Mouse (Mus musculus): ENCODE data around the gene Decr2.
"Not testable (repeated sequence)": the region's sequence is repeated elsewhere in the genome, so short reads cannot be mapped to it uniquely, and the experiment has no call there.

The Decr2 gene

DNA sequence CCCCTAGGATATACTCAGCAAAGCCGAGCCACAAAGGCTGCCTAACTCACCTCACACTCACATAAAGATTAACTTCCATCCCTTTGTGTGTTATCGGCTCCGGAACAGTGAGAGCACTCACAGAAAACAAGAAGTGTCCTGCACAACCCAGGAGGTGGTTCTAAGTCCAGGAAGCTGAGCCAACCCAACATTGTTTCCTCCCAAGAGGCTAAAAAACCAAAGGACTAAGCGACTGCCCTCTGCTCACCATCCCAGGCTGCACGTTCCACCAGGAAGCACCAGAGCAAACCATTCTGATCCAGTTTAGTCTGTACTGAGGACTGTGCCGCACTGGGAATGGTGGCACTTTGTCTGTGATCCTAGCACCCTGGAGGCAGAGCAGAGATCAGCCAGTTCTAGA lies 25.2 kb downstream of the Decr2 start:
- no peak for ATAC-seq (ENCODE audit: low TSS enrichment)

DNA sequence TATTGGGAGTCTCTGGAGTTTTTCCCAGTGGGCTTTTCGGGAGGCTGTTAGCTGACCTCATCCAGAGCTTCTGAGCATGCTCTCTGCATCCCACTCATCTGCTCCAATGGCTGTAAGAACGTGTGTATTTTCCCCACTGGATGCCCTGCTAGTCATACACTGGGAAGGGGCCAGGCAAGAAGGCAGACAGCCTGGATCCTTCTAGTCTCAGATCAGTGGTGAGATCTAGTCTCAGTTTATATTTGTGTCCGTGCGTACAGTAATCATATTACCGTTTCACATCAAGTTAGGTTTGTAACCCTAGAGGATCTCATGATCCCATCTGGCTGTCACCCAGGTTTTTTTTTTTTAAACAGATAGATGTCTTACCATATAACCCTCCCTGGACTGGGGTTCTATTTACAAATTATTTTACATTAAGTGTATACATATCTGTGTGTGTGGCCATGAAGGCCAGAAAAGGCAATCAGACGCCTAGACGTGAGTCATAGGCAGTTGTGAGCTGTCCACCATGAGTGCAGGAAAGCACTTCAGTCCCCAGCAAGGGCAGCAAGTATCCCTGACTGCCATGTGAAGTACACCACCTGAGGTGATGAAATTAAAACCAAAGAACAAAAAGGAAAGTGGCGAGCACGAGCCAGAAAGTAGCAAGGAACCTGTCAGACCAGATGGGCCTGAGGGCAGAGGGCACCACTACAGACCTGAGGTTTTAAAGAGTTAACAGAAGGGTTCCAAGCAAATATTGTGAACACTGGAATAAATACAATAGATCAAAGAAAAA lies 32.2 kb downstream of the Decr2 start:
- no peak for ATAC-seq (ENCODE audit: low TSS enrichment)

DNA sequence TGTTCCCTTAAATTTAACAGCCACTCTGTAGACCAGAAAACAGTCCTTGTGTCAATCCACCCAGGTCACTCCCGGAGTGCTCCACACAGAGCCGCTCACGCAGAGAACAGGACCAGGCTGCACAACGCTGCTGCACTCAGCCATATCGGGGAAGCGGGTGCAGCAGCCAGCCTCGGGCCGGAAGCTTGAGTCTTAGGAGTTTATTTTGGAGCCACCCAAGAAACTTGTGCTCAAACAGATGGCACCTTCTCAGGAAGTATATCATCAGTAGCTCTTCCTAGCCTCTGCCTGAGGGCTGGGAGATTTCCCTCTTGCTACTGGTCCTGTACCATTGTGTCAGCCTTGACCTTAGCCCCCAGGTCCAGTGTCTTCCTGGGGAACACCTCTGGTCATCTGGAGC lies 32.9 kb downstream of the Decr2 start:
- peak; percentile 89 for ATAC-seq (ENCODE audit: low TSS enrichment)

DNA sequence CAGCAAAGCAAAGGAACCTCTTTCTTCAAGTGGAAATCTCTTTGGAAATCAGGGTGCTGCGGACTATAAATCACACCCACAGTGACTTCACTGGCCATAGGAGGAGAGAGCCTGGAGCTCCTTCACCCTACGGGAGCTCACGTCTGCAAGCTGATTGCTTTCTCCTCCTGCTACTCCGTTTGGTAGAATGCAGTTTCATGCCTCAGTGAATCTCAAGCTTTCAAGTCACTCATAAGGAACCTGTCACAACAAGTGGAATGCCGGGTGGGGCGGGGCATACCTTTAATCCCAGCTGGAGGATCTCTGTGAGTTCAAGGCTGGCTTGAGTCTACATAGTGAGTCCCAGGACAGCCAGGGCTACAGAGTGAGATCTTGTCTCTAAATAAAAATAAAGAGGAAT lies 35.0 kb downstream of the Decr2 start:
- ATAC-seq (ENCODE audit: low TSS enrichment): no peak

DNA sequence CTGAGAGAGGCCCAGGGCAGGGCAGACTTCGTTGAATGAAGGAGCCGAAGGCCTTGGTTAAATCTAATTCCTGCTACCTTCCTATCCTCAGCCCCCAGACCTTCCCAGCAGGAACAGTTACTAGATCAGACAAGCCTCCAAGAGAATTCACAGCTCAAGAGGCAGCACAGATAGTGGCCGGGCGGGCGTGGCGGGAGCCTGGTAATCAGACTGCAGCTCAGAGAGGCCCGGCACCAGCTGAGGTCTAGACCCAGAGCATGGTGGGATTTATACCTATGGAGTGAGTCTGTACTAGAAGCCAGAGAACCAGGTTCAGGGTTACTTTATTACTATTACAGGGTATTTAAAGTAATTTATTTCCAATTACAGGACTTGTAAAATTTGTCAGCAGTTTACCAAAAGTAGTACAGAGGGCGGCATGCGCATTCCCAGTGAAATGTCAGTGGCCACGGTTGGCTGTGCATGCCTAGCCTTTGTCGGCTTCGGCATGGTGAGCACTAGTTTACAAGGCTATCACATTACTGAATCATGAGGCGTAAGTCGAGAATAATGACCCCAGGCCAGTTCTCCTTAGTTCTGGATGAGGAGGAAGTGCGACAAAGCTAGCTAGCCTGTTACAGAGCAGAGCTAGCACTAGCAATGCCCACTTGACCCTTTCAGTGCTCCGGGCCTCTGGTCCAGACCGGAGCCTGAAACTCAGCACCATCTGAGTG lies 35.8 kb downstream of the Decr2 start:
- ATAC-seq (ENCODE audit: low TSS enrichment): no peak

DNA sequence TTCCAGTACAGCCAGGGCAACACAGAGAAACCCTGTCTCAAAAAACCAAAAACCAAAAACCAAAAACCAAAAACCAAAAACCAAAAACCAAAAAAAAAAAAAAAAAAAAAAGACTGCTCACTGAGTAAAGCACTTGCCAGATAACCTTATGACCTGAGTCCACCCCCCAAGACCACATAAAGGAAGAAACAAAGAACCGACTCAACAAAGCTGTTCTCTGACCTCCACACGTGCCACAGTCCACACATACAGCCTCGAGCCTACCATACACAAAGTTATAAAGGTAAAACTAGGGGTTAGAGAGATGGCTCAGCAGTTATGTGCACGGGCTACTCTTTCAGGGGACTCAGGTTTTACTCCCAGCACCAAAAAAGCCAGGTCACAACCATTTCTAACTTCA lies 37.4 kb downstream of the Decr2 start:
- no peak for ATAC-seq (ENCODE audit: low TSS enrichment)

DNA sequence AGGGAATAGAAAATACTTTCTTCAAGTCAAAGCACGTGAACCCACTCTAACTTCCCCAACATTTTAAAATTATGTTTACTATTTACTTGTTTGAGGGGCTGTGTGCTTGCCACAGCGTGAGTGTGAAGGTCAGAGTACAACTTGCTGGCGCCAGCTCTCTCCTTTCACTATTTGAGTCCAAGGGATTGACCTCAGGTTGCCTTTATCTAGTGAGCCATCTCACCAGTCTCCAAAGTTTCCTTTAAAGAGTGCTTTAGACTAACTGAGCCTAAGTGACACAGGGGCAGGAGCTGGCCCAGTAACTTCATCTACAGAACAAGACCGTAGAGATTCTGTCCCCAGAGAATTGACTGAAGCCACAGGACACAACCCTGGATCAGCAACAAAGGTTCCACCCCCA lies 38.1 kb downstream of the Decr2 start:
- ATAC-seq (ENCODE audit: low TSS enrichment): no peak

DNA sequence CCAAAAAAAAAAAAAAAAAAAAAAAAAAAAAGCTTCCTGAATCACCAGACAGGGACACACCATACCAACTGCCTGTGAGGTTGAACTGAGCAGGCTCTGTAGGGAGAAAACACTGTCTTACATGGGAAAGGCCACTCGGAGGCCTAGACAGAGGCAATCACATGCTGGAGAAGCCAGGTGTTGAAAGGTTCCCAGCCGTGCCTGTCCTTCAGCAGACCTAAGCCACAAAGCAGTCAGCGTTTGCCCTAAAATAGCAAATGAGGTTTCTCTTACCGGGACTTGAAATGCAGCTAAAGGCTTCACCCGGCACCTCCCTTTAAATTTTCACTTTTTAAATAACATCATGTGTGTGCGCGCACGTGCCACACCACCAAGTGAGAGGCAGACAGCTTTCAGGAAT lies 42.0 kb downstream of the Decr2 start:
- no peak for ATAC-seq (ENCODE audit: low TSS enrichment)

DNA sequence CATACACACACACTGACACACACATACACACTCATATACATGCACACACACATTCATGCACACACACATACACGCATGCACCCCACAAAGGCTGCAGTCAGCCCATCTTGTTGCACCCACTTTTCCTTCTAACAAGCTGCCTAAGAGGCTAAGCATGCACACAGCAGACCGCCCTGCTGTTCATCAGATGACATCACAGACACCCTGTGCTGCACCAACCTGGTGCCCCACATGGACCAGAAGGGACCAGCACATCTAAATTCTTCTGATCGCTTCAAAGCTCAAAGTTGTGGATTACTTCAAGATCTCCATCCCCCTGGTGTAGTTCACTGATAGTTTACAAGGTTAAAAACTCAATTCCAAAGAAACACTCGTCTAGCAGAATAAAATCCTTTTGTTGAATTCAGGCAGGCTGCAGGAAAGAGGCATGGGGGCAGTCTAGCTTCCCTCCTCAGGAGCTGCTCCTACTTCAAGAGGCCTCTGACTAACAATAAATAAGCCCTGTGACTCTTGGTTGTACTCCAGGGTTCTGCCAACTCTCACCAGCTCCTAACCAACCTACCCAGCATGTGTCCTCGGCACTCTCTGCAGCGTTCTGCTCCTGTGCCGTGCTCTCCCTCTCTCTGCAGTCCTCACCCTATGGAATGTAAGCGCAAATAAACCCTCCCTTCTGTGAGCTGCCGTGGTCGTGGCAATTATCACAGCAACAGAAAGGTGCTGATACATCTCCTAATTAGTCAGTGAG lies 43.7 kb downstream of the Decr2 start:
- ATAC-seq (ENCODE audit: low TSS enrichment): peak; percentile 54; the same call in 1 of the 2 replicates

DNA sequence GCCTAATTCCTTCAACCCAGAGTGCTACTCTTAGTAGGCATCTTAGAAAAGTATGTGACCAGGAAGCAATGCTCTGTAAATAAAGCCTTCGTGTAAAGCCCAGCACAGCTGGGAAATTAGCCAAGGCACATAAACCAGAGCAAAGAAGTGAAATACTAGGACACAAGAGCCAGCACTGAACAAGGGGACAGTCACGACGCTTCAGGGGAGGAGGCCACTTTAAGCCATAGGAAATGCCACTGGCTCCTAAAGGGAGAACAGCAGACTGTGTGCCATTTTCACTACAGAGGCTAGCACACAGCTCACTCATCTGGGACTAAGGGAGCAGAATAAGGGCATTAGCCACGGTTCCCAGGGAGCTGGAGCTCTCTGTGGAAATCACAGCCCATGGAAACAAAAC lies 44.9 kb downstream of the Decr2 start:
- ATAC-seq (ENCODE audit: low TSS enrichment): no peak

DNA sequence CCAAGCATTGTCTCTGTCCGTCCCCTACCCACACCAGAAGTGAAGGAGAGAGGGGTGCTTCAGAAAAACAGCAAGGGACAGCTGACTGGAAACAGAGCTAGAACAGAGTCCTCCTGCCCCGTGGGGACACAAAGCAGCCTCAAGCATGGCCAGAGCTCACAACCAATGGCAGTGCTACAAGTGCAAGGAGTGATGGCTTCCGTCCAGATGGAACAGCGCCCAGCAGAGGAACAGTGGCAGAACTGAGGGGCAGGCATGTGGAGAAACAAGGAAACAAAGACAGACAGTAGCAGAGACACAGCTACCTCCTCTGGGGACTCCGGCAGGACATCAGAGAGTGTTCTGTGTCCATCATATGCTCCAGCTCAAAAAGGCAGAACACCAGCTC lies 46.9 kb downstream of the Decr2 start:
- peak; percentile 31 for ATAC-seq (ENCODE audit: low TSS enrichment)

DNA sequence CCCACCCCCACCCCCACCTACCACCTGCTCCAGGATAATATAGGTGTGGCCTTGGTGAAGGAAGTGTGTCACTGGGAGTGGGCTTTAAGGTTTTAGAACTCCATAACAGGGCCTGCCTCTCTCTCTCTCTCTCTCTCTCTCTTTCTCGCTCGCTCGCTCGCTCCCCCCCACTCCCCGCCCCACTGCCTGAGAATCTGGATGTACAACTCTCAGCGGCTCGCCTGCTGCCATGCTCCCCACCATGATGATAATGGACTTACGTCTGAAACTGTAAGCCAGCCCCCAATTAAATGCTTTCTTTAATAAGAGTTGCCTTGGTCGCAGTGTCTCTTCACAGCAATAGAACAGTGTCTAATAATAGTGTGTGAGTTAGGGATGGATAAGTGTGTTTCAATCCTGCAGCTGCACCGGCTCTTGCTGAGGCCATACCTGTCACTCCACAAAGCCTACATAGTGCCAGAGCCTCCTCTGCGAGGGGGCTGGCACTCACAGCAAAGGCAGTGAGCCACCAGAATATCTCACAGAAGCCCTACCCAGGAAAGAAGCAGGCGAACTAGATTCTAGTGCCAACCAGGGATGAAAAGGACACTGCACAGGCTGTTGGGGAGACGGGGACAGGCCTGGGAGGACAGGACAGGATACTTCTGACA lies 47.4 kb downstream of the Decr2 start:
- peak; percentile 72 for ATAC-seq (ENCODE audit: low TSS enrichment)

DNA sequence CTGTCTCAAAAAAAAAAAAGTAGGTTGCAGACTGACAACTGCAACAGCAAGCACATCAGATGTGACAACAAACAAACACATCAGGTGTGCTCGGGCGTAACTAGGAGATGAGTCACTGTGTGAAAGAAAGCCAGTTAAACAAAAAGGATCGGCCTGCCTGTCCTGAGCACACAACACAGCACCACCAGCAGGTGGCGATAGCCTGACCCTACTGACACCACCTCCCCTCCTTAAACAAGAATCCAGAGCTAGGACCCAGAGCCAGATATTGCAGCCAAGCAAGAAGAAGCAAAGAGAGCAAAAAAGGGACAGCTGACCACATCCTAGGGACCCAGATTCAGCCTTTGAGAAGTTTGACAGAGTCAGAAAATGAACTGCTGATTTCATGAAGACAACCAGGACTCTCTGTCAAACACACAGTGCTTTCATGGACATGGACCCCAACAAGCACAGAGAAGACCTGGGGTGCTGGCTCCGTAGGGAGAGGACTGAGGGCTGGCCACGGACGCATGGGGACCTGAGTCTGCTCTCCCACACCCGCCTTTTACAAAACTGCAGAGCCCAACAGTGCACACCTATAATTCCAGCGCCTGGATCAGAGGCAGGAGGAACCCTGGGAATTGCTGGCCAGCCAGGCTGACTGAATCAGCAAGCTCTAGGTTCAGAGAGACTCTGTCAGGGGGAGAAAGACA lies 48.9 kb downstream of the Decr2 start:
- peak; percentile 29; the same call in 1 of the 2 replicates for ATAC-seq (ENCODE audit: low TSS enrichment)

DNA sequence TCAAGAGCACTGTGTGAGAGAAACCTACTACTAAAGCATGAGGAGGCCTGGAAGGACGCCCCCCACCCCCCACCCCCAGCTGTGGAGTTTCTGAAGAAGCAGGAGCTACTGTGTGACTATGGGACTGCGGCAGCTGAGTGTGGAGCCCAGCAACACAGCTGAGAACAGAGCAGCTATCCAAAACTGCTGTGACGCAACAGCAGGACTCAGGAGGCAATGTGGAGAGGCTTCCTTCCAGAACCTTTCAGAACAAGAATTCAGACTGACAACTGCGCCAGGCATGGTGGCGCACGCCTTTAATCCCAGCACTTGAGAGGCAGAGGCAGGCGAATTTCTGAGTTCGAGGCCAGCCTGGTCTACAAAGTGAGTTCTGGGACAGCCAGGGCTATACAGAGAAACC lies 49.4 kb downstream of the Decr2 start:
- not testable (repeated sequence) for ATAC-seq (ENCODE audit: low TSS enrichment)

DNA sequence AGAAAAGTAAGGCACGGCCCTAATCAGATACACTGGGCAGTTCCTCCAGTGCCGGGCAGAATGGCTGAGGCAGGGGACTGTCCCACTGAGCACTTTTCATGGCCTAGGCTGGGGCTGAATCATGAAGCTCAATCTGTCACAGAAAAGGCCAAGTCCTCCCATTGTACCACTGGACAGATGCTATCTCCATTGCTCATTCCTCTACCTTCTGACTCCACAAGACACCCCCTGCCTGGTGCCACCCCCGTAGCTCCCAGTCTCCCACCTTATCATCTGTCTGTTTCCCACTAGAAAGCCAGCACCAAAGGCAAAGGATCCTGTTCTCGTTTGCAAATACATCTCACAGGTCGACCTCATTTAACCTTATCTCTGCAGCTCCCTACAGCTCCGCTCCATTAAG lies 58.1 kb downstream of the Decr2 start:
- ATAC-seq (ENCODE audit: low TSS enrichment): peak; percentile 15; the same call in 1 of the 2 replicates

DNA sequence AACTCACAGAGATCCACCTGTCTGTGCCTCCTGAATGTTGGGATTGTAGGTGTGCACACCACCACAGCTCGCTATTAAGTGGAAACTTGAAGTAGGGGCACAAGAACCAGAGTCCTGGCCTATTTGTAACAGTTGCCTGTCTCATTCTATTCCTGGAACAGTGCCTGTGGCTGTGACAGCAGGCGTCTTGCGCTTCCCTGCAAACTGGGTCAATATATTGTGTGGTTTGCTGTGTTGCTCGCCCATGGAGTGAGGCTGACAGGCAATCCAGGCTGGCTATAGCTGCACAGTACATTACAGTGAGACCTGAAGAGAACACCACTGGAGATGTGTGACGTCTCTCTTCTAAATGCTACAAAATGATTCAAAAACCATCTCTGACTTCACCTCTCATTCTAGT lies 58.6 kb downstream of the Decr2 start:
- peak; percentile 75; the same call in 1 of the 2 replicates for ATAC-seq (ENCODE audit: low TSS enrichment)

All from frontal cortex, adult (tissue).